Mouse (Mus musculus): Measurements from ENCODE around the gene Olfr331. TPM values are rescaled to one million over a fixed set of nuclear protein-coding genes. Genes with fewer than 3 reads are reported as not detected.
"Not testable (repeated sequence)": the region's sequence is repeated elsewhere in the genome, so short reads cannot be mapped to it uniquely, and the experiment has no call there.

Gene Olfr331
- polyA plus RNA-seq (2014; fragmentation: Nextera tagmentation; extraction: Ambion mirVana), result not detected in 2 replicates

GRCm38 (mm10) chr11:58502472-58502871 lies at the start of gene Olfr331:
Olfr331 (minus strand) TSS chr11:58502572.
- not testable (repeated sequence) for H3K36me3 ChIP-seq (ENCODE audit: control insufficient read depth, insufficient read depth, low read length); H3K27ac ChIP-seq (replicated peaks in 1 of 2; ENCODE audit: control insufficient read depth in 1 of 2, insufficient read depth in 1 of 2, low read depth in 2 of 2, low read length in 2 of 2)

GRCm38 (mm10) chr11:58546322-58546721 lies 44.0 kb upstream of the Olfr331 start, which contains the start of gene Olfr329-ps:
Olfr329-ps (minus strand) TSS chr11:58546422.
- no peaks in the 10 kb centered on the region for H3K9me3 ChIP-seq (ENCODE audit: control insufficient read depth, low read length)
- no peaks in the 10 kb centered on the region for H3K36me3 ChIP-seq (ENCODE audit: control insufficient read depth, insufficient read depth, low read length)
- H3K4me1 ChIP-seq (ENCODE audit: control insufficient read depth in 2 of 2, insufficient read depth in 2 of 2, low read length in 2 of 2), result no peaks in the 10 kb centered on the region
- H3K27me3 ChIP-seq (ENCODE audit: control insufficient read depth, insufficient read depth, low read length), result no peaks in the 10 kb centered on the region
- no peak for ATAC-seq (ENCODE audit: insufficient number of reproducible peaks, insufficient read depth, low FRiP score, low read depth)
- H3K9ac ChIP-seq (ENCODE audit: low read length), result no peak within 1 kb of the TSS
- H3K4me2 ChIP-seq (ENCODE audit: low read length), result no peak within 1 kb of the TSS
- no peak within 1 kb of the TSS for H3K4me3 ChIP-seq (ENCODE audit: control insufficient read depth in 1 of 2, insufficient read depth in 1 of 2, low read depth in 1 of 2, low read length in 2 of 2)
- H3K27ac ChIP-seq (replicated peaks in 1 of 2; ENCODE audit: control insufficient read depth in 1 of 2, insufficient read depth in 1 of 2, low read depth in 2 of 2, low read length in 2 of 2), result no peak within 1 kb of the TSS
- 77% methylated on average over 5 of the region's 5 CpGs for WGBS

More at GRCm38 (mm10) chr11:58502472-58502871, at the start of gene Olfr331:
- not testable (repeated sequence) for H3K9ac ChIP-seq (ENCODE audit: low read length); ATAC-seq (ENCODE audit: insufficient number of reproducible peaks, insufficient read depth, low FRiP score, low read depth); H3K4me3 ChIP-seq (ENCODE audit: control insufficient read depth in 1 of 2, insufficient read depth in 1 of 2, low read depth in 1 of 2, low read length in 2 of 2); H3K4me1 ChIP-seq (ENCODE audit: control insufficient read depth in 2 of 2, insufficient read depth in 2 of 2, low read length in 2 of 2); H3K27me3 ChIP-seq (ENCODE audit: control insufficient read depth, insufficient read depth, low read length); H3K4me2 ChIP-seq (ENCODE audit: low read length); H3K9me3 ChIP-seq (ENCODE audit: control insufficient read depth, low read length)

- not testable (repeated sequence) for H3K4me2 ChIP-seq (ENCODE audit: low read length); H3K36me3 ChIP-seq (ENCODE audit: control insufficient read depth, insufficient read depth, low read length); H3K4me3 ChIP-seq (ENCODE audit: control insufficient read depth in 1 of 2, insufficient read depth in 1 of 2, low read depth in 1 of 2, low read length in 2 of 2); H3K9ac ChIP-seq (ENCODE audit: low read length); H3K4me1 ChIP-seq (ENCODE audit: control insufficient read depth in 2 of 2, insufficient read depth in 2 of 2, low read length in 2 of 2); ATAC-seq (ENCODE audit: insufficient number of reproducible peaks, insufficient read depth, low FRiP score, low read depth); H3K27ac ChIP-seq (replicated peaks in 1 of 2; ENCODE audit: control insufficient read depth in 1 of 2, insufficient read depth in 1 of 2, low read depth in 2 of 2, low read length in 2 of 2); H3K27me3 ChIP-seq (ENCODE audit: control insufficient read depth, insufficient read depth, low read length); H3K9me3 ChIP-seq (ENCODE audit: control insufficient read depth, low read length)
Measured at GRCm38 (mm10) chr11:58534736-58535135, 32.4 kb upstream of the Olfr331 start, which contains the start of gene Olfr330. Olfr330 (minus strand) TSS chr11:58534836.

- H3K4me1 ChIP-seq (ENCODE audit: control insufficient read depth in 2 of 2, insufficient read depth in 2 of 2, low read length in 2 of 2); ATAC-seq (ENCODE audit: insufficient number of reproducible peaks, insufficient read depth, low FRiP score, low read depth); H3K36me3 ChIP-seq (ENCODE audit: control insufficient read depth, insufficient read depth, low read length); H3K27me3 ChIP-seq (ENCODE audit: control insufficient read depth, insufficient read depth, low read length); H3K9me3 ChIP-seq (ENCODE audit: control insufficient read depth, low read length); H3K4me2 ChIP-seq (ENCODE audit: low read length); H3K27ac ChIP-seq (replicated peaks in 1 of 2; ENCODE audit: control insufficient read depth in 1 of 2, insufficient read depth in 1 of 2, low read depth in 2 of 2, low read length in 2 of 2); H3K4me3 ChIP-seq (ENCODE audit: control insufficient read depth in 1 of 2, insufficient read depth in 1 of 2, low read depth in 1 of 2, low read length in 2 of 2); H3K9ac ChIP-seq (ENCODE audit: low read length): not testable (repeated sequence)
- WGBS, result 92% methylated on average over 6 of the region's 9 CpGs
Measured at GRCm38 (mm10) chr11:58519756-58520155, 17.4 kb upstream of the Olfr331 start.

GRCm38 (mm10) chr11:58518916-58519315 lies 16.5 kb upstream of the Olfr331 start:
- not testable (repeated sequence) for H3K27me3 ChIP-seq (ENCODE audit: control insufficient read depth, insufficient read depth, low read length); ATAC-seq (ENCODE audit: insufficient number of reproducible peaks, insufficient read depth, low FRiP score, low read depth); H3K4me2 ChIP-seq (ENCODE audit: low read length); H3K36me3 ChIP-seq (ENCODE audit: control insufficient read depth, insufficient read depth, low read length); H3K9me3 ChIP-seq (ENCODE audit: control insufficient read depth, low read length); H3K27ac ChIP-seq (replicated peaks in 1 of 2; ENCODE audit: control insufficient read depth in 1 of 2, insufficient read depth in 1 of 2, low read depth in 2 of 2, low read length in 2 of 2); H3K9ac ChIP-seq (ENCODE audit: low read length); H3K4me3 ChIP-seq (ENCODE audit: control insufficient read depth in 1 of 2, insufficient read depth in 1 of 2, low read depth in 1 of 2, low read length in 2 of 2); H3K4me1 ChIP-seq (ENCODE audit: control insufficient read depth in 2 of 2, insufficient read depth in 2 of 2, low read length in 2 of 2)
- WGBS, result 91% methylated on average over 17 of the region's 18 CpGs

GRCm38 (mm10) chr11:58509058-58509457 lies 6.7 kb upstream of the Olfr331 start:
- H3K4me1 ChIP-seq (ENCODE audit: control insufficient read depth in 2 of 2, insufficient read depth in 2 of 2, low read length in 2 of 2); H3K27ac ChIP-seq (replicated peaks in 1 of 2; ENCODE audit: control insufficient read depth in 1 of 2, insufficient read depth in 1 of 2, low read depth in 2 of 2, low read length in 2 of 2); H3K9me3 ChIP-seq (ENCODE audit: control insufficient read depth, low read length); H3K9ac ChIP-seq (ENCODE audit: low read length); H3K27me3 ChIP-seq (ENCODE audit: control insufficient read depth, insufficient read depth, low read length); ATAC-seq (ENCODE audit: insufficient number of reproducible peaks, insufficient read depth, low FRiP score, low read depth); H3K4me3 ChIP-seq (ENCODE audit: control insufficient read depth in 1 of 2, insufficient read depth in 1 of 2, low read depth in 1 of 2, low read length in 2 of 2); H3K4me2 ChIP-seq (ENCODE audit: low read length); H3K36me3 ChIP-seq (ENCODE audit: control insufficient read depth, insufficient read depth, low read length): not testable (repeated sequence)
- WGBS, result 83% methylated on average over 19 of the region's 19 CpGs

GRCm38 (mm10) chr11:58499290-58499689 lies 3.1 kb downstream of the Olfr331 start:
- no peak for ATAC-seq (ENCODE audit: insufficient number of reproducible peaks, insufficient read depth, low FRiP score, low read depth)
- no peaks in the 10 kb centered on the region for H3K36me3 ChIP-seq (ENCODE audit: control insufficient read depth, insufficient read depth, low read length)
- no peaks in the 10 kb centered on the region for H3K27me3 ChIP-seq (ENCODE audit: control insufficient read depth, insufficient read depth, low read length)
- H3K4me3 ChIP-seq (ENCODE audit: control insufficient read depth in 1 of 2, insufficient read depth in 1 of 2, low read depth in 1 of 2, low read length in 2 of 2), result no peak overlapping the region
- H3K9me3 ChIP-seq (ENCODE audit: control insufficient read depth, low read length), result no peaks in the 10 kb centered on the region
- no peaks in the 10 kb centered on the region for H3K4me1 ChIP-seq (ENCODE audit: control insufficient read depth in 2 of 2, insufficient read depth in 2 of 2, low read length in 2 of 2)
- WGBS, result 50% methylated on average over 3 of the region's 3 CpGs
- H3K9ac ChIP-seq (ENCODE audit: low read length), result no peak overlapping the region
- no peak overlapping the region for H3K4me2 ChIP-seq (ENCODE audit: low read length)
- H3K27ac ChIP-seq (replicated peaks in 1 of 2; ENCODE audit: control insufficient read depth in 1 of 2, insufficient read depth in 1 of 2, low read depth in 2 of 2, low read length in 2 of 2), result no peak overlapping the region

- Histone ChIP-seq H3K27ac (replicated peaks in 1 of 2; ENCODE audit: control insufficient read depth in 1 of 2, insufficient read depth in 1 of 2, low read depth in 2 of 2, low read length in 2 of 2) (no peak overlapping the region), H3K4me1 (ENCODE audit: control insufficient read depth in 2 of 2, insufficient read depth in 2 of 2, low read length in 2 of 2) (no peaks in the 10 kb centered on the region), H3K4me2 (ENCODE audit: low read length) (no peak overlapping the region), H3K9me3 (ENCODE audit: control insufficient read depth, low read length) (no peaks in the 10 kb centered on the region), H3K4me3 (ENCODE audit: control insufficient read depth in 1 of 2, insufficient read depth in 1 of 2, low read depth in 1 of 2, low read length in 2 of 2) (no peak overlapping the region), H3K36me3 (ENCODE audit: control insufficient read depth, insufficient read depth, low read length) (no peaks in the 10 kb centered on the region), H3K27me3 (ENCODE audit: control insufficient read depth, insufficient read depth, low read length) (no peaks in the 10 kb centered on the region), H3K9ac (ENCODE audit: low read length) (no peak overlapping the region)
- no peak for ATAC-seq (ENCODE audit: insufficient number of reproducible peaks, insufficient read depth, low FRiP score, low read depth)
- WGBS, result 74% methylated on average over 9 of the region's 9 CpGs
Measured at GRCm38 (mm10) chr11:58498761-58499160, 3.6 kb downstream of the Olfr331 start.
